Mouse (Mus musculus) 3134 (cell line): ENCODE data around the gene Larp4.

ENCODE experiments used
- DNase-seq: peaks from one replicate; pipeline ENCODE4 v3.0.0-alpha.2; 2011; ENCODE audit warnings: low spot score; ENCODE audit not compliant: insufficient read length; ENCODE audit errors: extremely low read depth

The Larp4 gene

DNA sequence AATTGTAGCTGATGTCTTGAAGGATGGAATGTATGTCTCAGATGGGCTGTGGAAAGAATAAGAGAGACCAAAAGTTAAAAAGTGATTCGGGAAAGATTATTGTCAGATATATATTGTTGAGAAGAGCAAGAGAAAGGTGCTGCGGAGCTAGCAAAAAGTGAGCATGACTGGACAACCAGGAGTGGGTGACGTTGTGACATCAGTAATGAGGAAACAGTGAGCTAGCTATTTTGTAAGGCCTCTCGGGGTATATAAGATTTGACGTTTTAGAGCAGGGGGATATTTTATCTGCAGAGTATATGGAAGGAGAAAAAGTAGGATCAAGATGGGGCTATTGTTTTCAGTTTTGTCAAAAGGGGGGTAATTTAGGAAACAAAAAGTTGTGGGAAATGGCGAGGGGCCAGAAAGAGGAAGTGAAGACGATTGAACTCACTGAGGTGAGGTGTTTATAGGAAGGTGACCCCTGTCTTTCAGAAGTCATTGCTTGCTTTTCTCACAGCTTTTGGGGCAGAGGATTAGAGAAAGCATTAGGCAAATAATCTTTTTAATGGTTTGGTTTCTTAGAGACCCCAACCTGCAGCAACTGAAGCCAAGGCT is 34.9 kb downstream of the Larp4 start:
- no peak for DNase-seq

DNA sequence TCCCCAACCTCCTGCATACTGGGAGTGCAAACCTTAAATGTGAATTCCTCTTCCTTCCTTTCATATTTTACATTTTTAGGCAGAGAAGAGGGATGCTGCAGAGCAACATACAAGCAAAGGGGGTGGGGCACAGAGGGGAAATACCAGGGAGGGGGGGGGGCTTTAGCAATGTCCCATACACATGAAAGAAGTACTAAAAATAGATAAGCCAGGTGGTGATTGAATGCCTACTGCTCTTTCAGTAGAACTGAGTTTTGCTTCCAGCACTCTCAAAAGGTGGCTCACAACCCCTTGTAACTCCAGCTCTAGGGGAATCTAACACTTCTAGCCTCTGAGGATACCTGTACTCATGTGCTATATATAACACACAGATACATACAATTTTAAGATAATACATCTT is 36.3 kb downstream of the Larp4 start:
- DNase-seq, result no peak

DNA sequence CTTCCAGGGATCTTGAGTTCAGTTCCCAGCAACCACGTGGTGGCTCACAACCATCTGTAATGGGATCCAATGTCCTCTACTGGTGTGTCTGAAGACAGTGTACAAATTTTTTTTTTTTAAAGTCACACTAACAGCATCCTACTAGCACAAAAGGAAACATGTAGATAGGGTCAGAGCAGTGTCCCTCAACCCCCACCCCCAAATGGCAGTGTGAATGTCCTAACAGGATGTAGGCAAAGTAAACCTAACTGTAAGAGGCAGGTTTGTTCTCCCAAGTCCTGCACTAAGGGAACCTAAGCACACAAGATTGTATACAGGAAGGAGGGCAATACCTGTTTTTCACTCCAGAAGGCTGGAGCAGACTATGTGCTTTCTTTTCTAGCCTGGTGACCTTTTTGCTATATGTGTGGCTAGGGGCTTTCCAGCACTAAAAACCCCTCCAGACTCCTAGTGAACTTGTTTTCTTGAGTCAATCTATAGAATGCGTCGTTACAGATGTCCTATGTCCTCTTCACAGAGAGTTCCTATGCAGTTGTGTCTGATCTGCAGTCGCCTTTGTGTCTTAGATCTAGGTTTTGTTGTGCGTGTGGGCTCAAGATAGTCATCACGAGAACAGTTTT is 48.5 kb downstream of the Larp4 start:
- no peak for DNase-seq

DNA sequence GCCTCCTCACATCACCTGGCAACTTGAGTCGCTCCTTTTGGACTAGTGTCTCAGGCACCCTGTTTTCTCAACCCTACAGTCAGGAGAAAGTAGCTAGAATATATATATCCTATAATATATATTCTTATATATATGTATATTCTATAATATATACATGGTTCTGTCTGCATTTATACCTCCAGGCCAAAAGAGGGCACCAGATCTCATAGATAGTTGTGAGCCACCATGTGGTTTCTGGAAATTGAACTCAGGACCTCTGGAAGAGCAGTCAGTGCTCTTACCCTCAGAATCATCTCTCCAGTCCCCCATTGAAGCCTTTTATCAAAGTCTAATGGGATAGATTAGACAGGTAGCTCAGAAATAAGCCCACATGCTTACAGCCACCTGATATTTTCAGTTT is 51.3 kb downstream of the Larp4 start:
- no peak for DNase-seq

DNA sequence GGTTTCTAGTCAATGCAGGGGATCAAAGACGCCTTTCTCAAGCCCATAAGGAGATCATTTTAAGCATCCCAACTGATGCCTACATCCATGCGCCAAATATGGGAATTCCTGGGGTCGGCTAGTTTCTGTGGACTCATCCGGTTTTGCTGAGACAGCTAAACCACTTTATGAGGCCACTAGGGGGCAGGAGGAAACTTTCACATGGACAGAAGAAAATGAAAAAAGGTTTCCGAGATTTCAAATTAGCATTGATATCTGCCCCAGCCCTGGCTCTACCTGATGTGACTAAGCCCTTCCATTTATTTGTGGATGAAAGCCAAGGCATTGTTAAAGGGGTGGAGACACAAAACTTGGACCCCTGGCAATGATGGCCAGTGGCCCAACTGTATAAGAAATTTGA is 53.1 kb downstream of the Larp4 start:
- DNase-seq, result no peak

DNA sequence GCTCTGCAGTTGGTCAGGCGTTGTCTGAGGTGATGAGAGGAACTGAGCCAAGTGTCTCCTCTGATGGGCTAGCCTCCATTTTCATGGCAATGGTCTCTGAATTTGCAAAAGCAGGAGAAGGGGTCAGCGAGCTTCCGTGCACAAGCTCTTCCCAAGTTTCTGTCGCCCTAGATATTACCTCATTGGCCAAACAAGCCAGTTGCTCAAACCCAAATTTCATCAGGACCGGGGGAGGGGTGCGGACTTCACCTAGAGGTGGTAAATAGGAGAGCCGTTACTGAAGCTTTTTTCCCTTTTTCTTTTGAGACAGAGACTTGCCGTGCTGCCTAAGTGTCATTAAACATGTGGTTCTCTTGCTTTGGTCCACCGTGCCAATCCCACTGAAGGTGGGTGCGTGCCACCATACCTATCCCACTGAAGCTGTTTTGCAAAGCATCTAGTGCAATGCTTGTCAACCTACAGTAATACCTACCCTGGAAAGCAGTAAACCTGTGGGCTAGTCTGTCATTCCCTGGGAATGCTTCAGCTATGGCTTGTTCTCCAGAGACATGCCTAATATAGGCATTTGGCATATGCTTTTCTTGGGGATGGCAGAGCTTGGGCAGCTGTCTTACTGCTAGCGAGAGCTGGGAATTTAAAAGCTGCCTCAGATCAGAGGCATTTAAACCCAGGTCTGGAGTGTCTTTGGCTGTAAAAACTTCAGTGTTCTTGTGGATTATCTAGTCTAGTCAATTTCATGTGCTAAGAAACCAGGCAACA is 55.4 kb downstream of the Larp4 start:
- DNase-seq, result no peak

DNA sequence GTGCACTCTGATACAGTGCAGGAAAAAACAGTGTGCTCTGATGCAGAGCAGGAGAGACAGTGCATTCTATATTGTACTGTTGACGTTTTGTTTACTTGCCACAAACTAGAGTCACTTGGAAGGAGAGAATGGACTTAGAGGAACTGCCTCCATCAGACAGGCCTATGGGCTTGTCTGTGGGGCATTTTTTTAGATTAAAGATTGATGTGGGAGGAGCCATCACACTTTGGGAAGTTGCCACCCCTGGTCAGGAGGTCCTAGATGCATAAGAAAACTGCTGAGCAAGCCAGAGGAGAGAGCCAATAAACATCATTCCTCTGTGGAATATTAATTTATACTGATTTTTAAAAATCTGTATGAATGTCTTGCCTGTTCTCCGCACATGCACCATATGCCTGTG is 58.3 kb downstream of the Larp4 start:
- DNase-seq, result no peak

DNA sequence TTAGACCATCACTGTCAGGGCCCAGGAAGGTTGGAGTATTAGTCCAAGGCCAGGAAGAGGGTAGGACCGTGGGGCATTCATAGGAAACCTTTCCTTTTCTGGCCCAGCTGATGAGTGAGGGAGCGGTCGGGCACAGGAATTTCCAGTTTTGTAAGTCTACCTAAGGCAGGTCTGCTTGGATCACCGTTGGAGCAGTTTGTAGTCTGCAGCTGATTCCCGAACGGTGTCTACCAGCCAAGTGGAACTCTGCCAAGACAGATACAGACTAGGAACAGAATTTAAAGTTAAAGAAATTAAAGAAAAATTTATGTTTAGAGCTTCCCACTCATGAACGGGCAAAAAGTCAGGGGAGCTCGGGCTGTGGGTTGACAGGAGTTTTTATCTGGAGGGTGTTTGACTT is 59.6 kb downstream of the Larp4 start:
- DNase-seq, result no peak

DNA sequence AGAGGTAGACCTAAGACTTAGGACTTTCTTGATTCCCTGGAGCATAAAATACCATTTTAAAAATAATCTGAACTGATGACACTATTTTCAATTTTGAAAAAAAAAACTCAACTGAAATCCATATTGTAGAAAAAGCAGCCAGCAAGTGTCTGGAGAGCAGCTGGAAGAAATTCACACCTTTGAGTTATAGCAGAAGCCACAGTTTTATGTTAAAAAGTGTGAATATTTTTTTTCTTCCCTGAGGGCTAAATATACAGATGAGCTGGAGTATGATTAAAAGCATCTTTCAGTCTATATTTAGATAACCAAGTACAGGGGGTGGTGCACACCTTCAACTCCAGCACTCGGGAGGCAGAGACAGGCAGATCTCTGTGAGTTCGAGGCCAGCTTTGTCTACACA is 60.0 kb downstream of the Larp4 start:
- no peak for DNase-seq

DNA sequence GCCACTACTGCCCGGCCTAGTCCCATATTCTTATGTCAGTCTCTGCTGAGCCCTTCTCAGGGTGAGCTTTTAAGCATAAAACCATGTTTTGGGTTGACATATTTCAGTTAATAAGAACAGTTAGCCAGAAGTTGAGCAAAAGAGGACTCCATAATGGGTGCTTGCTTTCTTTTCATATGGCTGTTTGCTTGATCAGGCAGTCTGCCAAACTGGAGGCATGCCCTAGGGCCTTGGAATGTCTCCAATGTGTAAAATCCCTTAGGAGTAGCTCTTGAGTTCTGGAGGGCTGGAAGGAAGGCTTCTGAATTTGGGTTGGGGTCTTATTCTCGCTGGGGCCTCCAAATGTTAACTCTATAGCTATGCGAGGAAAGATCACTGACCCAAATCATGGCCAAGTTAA is 62.7 kb downstream of the Larp4 start:
- no peak for DNase-seq

DNA sequence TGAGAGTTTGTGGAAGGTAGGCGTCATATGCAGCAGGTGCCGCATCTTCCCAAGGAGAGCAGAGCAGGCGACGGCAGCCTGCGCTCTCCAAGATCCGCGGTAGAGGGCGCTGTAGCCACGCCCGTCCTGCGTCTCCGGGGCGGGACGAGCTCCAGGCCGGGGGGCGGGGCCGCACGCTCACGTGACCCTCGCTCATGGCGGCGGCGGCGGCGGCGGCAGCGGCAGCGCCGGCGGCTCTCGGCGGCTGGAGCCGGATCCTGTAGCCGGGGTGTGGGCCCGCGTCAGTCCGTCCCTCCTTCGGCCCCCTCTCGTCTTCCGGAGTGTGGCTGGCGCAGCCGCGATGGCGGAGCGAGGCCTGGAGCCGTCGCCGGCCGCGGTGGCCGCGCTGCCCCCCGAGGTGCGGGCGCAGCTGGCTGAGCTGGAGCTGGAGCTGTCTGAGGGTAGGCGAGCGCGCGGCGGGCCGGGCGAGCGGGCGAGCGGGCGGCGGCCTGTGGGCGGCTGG is 68.7 kb downstream of the Larp4 start, which contains the start of gene Dip2b:
Gene Dip2b (plus strand): TSS at position 195 of the 502 bp plus-strand sequence.
- DNase-seq, result peak; percentile 83

DNA sequence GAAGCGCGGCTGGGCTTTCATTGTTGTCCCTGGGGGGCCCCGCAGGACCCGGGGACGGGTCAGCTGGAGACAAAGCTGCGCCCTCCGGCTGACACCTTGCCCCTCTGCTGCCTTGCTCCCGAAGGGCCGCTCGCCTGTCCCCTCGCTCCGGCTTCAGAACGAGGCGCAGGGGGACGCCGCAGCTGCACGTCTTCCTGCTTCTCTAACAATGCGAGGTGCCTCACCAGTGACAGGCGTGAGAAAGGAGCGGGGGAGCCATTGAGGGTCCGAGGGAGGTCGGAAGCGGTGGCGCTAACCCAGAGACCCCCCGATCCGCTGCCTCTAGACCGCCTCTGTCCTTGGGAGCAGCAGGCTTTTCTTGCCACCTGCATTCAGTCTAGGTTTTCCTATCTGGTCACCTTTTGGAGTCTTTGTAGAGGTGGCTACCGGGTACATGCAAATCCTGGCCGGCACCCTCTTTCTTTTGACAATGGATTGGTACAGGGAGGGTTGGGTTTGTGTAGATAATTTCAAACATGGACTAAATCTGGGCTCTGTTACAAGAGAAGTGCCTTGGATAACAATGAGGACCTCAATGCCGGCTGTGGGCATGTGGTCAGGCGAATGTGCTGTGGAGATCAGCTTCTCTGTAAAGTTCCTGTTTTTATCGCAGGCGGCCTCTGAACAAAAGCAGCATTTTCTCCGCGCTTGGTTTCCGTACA is 69.3 kb downstream of the Larp4 start:
- peak; percentile 72 for DNase-seq

DNA sequence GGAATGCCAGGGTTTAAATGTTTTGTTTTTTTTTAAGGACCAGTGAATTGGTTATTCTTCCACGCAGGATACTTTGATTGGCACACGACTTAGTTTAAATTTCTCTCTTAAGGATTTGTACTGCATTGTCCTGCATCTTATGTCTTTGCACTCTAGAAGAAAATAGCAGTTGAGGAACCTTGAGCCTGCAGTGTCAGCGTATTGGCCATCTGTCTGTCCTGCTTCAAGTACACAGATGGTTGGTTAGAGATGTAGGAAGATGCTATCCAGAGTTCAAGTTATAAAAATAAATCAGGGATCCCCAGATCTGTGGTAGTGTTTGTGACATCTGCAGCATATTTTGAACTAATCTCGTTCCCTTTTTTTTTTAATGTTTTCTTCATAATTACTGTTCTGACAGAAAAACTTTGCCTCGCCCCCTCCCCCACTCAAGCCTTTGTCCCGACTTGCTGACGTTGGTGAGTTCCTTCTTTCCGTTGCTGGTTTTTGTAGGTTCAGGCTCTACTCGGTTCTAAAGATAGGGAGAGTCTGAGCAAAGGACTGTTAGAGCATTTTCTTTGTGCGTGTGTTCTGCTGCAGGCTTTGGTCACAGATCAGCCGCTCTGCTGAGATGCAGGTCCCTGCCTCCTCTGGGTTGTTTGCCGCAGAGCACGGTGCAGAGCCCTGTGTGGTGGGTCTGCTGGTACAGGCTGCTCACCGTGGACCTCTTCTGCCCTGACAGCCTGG is 70.8 kb downstream of the Larp4 start:
- DNase-seq, result no peak

DNA sequence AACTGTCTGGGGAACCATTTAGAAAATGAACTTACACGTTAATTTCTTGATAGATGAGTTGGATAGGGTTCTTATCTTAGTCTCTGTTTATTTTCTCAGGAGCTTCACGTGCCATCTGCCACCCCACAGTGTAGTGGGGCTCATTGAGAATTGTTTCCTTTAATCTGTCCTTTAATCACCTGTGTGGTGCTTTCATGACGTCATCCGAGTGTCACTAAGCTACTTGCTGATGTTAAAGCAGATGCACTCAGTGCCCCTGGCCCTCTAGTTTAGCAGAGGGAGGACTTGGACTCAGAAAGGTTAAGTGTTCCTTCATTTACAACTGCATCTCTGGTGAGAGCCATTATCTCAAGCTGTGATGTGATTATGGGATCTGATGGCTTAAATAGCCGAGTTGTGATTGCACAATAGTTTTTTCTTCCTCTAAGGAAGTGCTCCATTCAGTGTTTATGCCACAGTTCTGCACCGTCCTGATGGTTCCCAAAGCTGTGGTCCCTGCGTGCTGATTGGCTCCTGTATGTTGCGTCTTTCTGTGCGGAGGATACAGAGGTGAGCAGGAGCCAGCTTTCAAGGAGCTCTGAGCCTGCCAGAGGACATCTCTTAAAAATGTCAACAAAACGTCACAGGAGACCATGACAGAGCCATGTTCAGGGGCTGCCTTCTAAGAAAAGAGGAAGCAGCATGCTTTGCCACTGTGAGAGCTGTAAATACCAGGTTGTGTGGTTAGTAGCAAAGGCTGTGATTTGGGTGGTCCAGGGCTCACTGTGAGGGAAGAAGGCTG is 71.6 kb downstream of the Larp4 start:
- DNase-seq, result no peak

DNA sequence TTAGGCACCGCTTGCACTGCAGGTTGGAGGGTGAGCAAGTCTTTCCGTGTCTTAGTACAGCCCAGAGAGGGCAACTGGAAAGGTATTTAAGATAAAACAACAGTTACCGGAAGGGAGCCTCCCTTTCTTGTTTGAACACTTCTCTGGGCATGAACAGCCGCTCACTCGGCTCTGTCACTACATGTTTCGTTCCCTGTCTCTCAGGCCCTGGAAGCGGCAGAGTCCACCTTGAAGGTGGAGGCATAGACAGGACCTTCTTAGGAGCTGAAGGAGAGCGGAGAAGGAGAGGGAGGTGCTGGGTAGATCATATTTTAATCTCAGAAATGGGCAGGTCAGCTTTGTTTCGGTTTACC is 72.2 kb downstream of the Larp4 start:
- DNase-seq, result no peak

DNA sequence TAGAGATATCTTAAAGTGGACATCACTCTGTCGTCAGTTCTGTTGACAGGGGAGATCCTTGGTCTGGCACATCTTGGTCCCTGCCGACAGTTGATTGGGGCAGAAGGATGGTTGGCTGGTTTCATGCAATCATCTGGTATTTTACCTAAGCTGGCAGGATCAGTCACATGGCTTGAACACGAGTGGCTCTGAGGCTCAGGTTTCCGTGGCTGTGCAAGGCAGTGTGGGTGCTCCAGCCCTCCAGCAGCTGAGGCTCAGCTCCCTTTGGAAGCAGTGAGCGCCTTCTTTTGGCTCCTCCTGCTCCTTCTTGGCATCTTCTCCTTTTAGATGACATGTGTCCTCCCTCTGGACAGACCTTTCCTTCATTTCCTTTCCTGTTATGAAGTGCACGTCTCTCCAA is 75.7 kb downstream of the Larp4 start:
- no peak for DNase-seq

DNA sequence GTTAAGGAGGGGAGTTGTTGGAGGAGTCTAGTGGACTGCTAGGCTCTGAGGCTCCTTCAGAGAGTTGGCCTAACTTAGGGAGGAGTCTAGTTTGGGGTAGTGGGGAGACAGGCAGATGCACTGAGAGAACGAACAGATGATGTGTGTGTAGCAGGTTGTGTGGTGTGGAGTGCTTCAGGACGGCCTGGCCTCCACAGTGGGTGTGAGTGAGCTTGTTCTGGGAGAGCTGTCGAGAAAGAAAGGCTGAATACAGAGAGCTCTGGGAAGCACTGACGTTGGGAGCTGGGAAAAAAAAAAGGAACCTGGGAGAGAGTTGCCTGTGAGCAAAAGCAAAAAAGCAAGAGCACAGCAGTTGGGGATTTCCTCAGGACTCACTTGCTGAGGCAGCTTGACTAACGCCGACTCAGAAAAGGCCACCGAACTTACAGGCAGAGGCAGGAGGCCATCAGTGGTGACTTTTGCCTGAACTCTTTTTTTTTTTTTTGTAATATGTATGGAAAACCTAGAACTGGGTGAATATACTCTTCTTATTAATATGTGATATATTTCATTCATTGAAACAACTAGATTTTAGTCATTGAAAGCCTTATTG is 79.7 kb downstream of the Larp4 start:
- DNase-seq, result no peak

DNA sequence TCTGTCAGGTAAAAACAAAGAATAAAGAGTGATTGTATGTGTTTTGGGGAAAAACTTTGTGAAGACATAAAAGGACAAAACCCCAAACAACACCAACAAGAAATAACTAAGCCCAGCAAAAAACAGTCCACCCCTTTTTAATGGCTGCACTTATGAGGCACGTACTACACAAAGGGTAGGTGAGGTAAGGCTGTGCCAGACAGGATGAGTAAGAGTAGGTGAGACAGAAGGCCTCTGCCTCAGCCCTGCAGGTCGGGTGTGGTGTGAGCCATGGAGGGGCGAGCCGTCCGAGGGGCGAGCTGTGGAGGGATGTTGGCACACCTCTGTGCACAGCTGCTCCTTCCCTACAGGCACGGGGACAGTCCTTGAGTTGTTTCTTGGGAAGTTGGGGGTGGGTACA is 81.1 kb downstream of the Larp4 start:
- no peak for DNase-seq

DNA sequence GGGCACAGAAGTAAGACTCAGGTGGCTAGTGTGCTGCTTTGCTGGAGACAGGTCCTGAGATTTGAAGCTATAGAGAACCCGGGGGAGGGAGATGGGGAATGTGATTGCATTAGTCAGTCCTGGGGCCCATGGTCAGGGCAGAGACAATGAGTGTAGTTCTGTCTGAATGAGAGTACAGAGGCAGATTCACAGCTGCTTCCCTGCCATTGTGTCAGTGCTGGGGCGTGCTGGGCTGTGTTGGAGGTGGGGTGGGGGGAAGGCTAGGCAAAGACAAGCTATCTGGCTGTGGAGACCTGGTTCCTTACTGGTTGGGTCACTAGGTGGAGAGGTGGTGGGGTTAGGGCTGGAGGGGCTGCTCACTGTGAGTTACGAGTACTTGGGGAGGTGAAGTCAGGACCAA is 82.9 kb downstream of the Larp4 start:
- no peak for DNase-seq
